Mouse (Mus musculus) 3T3-L1 (cell line): ENCODE data around the gene Olfr1465.

Experiments used
- DNase-seq: peaks from one replicate; pipeline ENCODE4 v3.0.0-alpha.2; 2015; ENCODE audit warnings: low read depth, low spot score

Gene Olfr1465

GRCm38 (mm10) chr19:13315441-13315840 is at the start of gene Olfr1465:
Gene Olfr1465 (minus strand): TSS chr19:13315541.
- DNase-seq: no peak

GRCm38 (mm10) chr19:13361936-13362335 is 46.6 kb upstream of the Olfr1465 start, which contains the start of gene Olfr1467:
Gene Olfr1467 (plus strand): TSS chr19:13362236.
- DNase-seq: no peak

GRCm38 (mm10) chr19:13338562-13338961 is 23.2 kb upstream of the Olfr1465 start, which contains the start of gene Olfr1466:
Gene Olfr1466 (plus strand): TSS chr19:13338862.
- DNase-seq: no peak
